Mouse (Mus musculus) cortical plate, adult 2 months (tissue): ENCODE results near the gene Fam155a. TPM values are rescaled to one million over a fixed set of nuclear protein-coding genes. Genes with fewer than 3 reads are reported as not detected.

Experiments
- H3K27ac ChIP-seq: fragments of 200-500 bp; 2 replicates; pipeline ENCODE4 v1.5.1; 2012; ENCODE audit warnings: low read length, control low read depth, inconsistent platforms; ENCODE audit not compliant: insufficient read depth
- H3K4me1 ChIP-seq: fragments of 200-500 bp; 2 replicates; pipeline ENCODE4 v1.6.1; 2011; ENCODE audit warnings: low read length; ENCODE audit not compliant: control insufficient read depth, insufficient read depth
- H3K4me3 ChIP-seq: fragments of 200-500 bp; 2 replicates; pipeline ENCODE4 v1.5.1; 2011; ENCODE audit warnings: mild to moderate bottlenecking, low read length, control low read depth; ENCODE audit not compliant: insufficient read depth
- CTCF ChIP-seq: fragments of 200-500 bp; IDR thresholded peaks from 2 replicates; pipeline ENCODE4 v1.5.1; 2011; ENCODE audit warnings: mild to moderate bottlenecking, control low read depth, low read length; ENCODE audit not compliant: insufficient read depth; ENCODE audit errors: extremely low read depth
- POLR2A ChIP-seq: fragments of 200-500 bp; IDR thresholded peaks from 2 replicates; pipeline ENCODE4 v1.6.1; 2011; ENCODE audit warnings: mild to moderate bottlenecking, low read length, control low read depth; ENCODE audit not compliant: insufficient read depth; ENCODE audit errors: extremely low read depth
- polyA plus RNA-seq: library from polyadenylated mRNA; depleted of rRNA; stranded (reverse); fragments of >200 nt; gene quantifications from 2 replicates; pipeline ENCODE4 v1.2.3, GENCODE M21; 2012

The Fam155a gene
- polyA plus RNA-seq, 1 experiment, result 60.2 TPM

- no peak for TF ChIP-seq POLR2A
- Histone ChIP-seq H3K27ac (no peak overlapping the region), H3K4me3 (no peak overlapping the region)
Measured at GRCm38 (mm10) chr8:9423184-9423583, 347.8 kb downstream of the Fam155a start.

GRCm38 (mm10) chr8:9418856-9419800 is 351.8 kb downstream of the Fam155a start:
- H3K4me1 ChIP-seq, result peaks cover 5% of the 10 kb centered on the region
- H3K4me3 ChIP-seq, result no peak overlapping the region
- TF ChIP-seq POLR2A (no peak), CTCF (no peak)
- no peak overlapping the region for H3K27ac ChIP-seq

More at GRCm38 (mm10) chr8:9423184-9423583, 347.8 kb downstream of the Fam155a start:
- H3K4me1 ChIP-seq, result peaks cover 5% of the 10 kb centered on the region

GRCm38 (mm10) chr8:9416189-9416588 is 354.8 kb downstream of the Fam155a start:
- Histone ChIP-seq H3K27ac (no peak overlapping the region), H3K4me3 (no peak overlapping the region), H3K4me1 (peaks cover 4% of the 10 kb centered on the region)
- no peak for TF ChIP-seq CTCF
- no peak for TF ChIP-seq POLR2A

GRCm38 (mm10) chr8:9408480-9408879 is 362.5 kb downstream of the Fam155a start:
- Histone ChIP-seq H3K27ac (no peak overlapping the region), H3K4me3 (no peak overlapping the region), H3K4me1 (no peaks in the 10 kb centered on the region)
- TF ChIP-seq POLR2A (no peak), CTCF (no peak)

GRCm38 (mm10) chr8:9406204-9406603 is 364.8 kb downstream of the Fam155a start:
- Histone ChIP-seq H3K4me3 (no peak overlapping the region), H3K27ac (no peak overlapping the region), H3K4me1 (no peaks in the 10 kb centered on the region)
- TF ChIP-seq POLR2A (no peak), CTCF (no peak)

- Histone ChIP-seq H3K27ac (no peak overlapping the region), H3K4me3 (no peak overlapping the region), H3K4me1 (no peaks in the 10 kb centered on the region)
- no peak for TF ChIP-seq CTCF
- TF ChIP-seq POLR2A, result no peak
Measured at GRCm38 (mm10) chr8:9404651-9405050, 366.3 kb downstream of the Fam155a start.

GRCm38 (mm10) chr8:9402393-9402792 is 368.6 kb downstream of the Fam155a start:
- peaks cover 4% of the 10 kb centered on the region for H3K4me1 ChIP-seq
- no peak overlapping the region for H3K4me3 ChIP-seq
- TF ChIP-seq CTCF (no peak), POLR2A (no peak)
- no peak overlapping the region for H3K27ac ChIP-seq

- peak overlapping the region; percentile 81 for H3K27ac ChIP-seq
- peaks cover 9% of the 10 kb centered on the region for H3K4me1 ChIP-seq
- no peak for TF ChIP-seq CTCF
- TF ChIP-seq POLR2A, result no peak
- H3K4me3 ChIP-seq, result no peak overlapping the region
Measured at GRCm38 (mm10) chr8:9398606-9399263, 372.2 kb downstream of the Fam155a start.

GRCm38 (mm10) chr8:9398040-9398439 is 372.9 kb downstream of the Fam155a start:
- H3K27ac ChIP-seq, result no peak overlapping the region
- H3K4me1 ChIP-seq, result peaks cover 9% of the 10 kb centered on the region
- no peak overlapping the region for H3K4me3 ChIP-seq
- no peak for TF ChIP-seq POLR2A
- no peak for TF ChIP-seq CTCF
